Comparison of ENCODE assay signal across 7 mouse cellular contexts in genomic region chr17:21476351-21476750, GRCm38 (mm10). TPM values are rescaled to one million over a fixed set of nuclear protein-coding genes. Genes with fewer than 3 reads are reported as not detected.
DNase-seq lines count a peak whose midpoint lies in the region; ATAC-seq and TF ChIP-seq lines count a peak whose summit lies in the region.
"Not testable (repeated sequence)": the region's sequence is repeated elsewhere in the genome, so short reads cannot be mapped to it uniquely, and the experiment has no call there.
"Had no signal": no experiment of that assay in that cellular context is flagged by ENCODE, and none has a peak within 500 bp of the region (broad histone marks: within the 10 kb centered on the region; RNA-seq: fewer than 3 reads in every experiment).

No protein-coding gene starts in this region.

- ATAC-seq in liver, postnatal 0 days = not testable (repeated sequence)

- peak; percentile 36 to 81 for DNase-seq in adrenal gland, adult (ENCODE audit: inconsistent age in 2 of 2, low spot score in 1 of 2)
- DNase-seq in adrenal gland, adult 8-10 months = peak; percentile 45
- peak; percentile 47 for DNase-seq in adrenal gland, postnatal 14 days
- not testable (repeated sequence) for DNase-seq in liver, postnatal 0 days; thymus, adult 2 months

- not testable (repeated sequence) for H3K9ac ChIP-seq in liver, postnatal 0 days (replicated peaks)

- H3K27me3 ChIP-seq in liver, postnatal 0 days (ENCODE audit: insufficient read depth, low read length); thymus, adult 2 months (ENCODE audit: control insufficient read depth, insufficient read depth, low read length): not testable (repeated sequence)

- H3K27ac ChIP-seq in embryonic fibroblast, embryonic 13.5 days (ENCODE audit: insufficient read depth, low read length) = peak overlapping the region; percentile 73
- 0 out of 2 replicates have a peak overlapping the region, but pooled peaks have one; percentile 39 for H3K27ac ChIP-seq in liver, postnatal 0 days (ENCODE audit: low read depth)
- H3K27ac ChIP-seq in thymus, adult 2 months (ENCODE audit: control insufficient read depth, insufficient read depth, low read length) = peak overlapping the region; percentile 57; the same call in 1 of the 2 replicates

- not testable (repeated sequence) for TF ChIP-seq POLR2A in embryonic fibroblast, embryonic 13.5 days (IDR thresholded peaks at IDR 0.05; ENCODE audit: low read depth, low read length); thymus, adult 2 months (IDR thresholded peaks at IDR 0.05; ENCODE audit: control insufficient read depth, extremely low read depth, insufficient read depth, low read length, poor library complexity)

- not testable (repeated sequence) for H3K4me2 ChIP-seq in liver, postnatal 0 days (ENCODE audit: low read depth, low read length)

- H3K36me3 ChIP-seq in liver, postnatal 0 days (replicated peaks; ENCODE audit: insufficient read depth, low read length); thymus, adult 2 months (ENCODE audit: control insufficient read depth, insufficient read depth, low read length): not testable (repeated sequence)

- WGBS in liver, postnatal 0 days (ENCODE audit: insufficient replicate concordance) = 56% methylated on average over 4 of the region's 9 CpGs
- 66% methylated on average over 4 of the region's 9 CpGs for whole genome bisulfite sequencing in thymus, adult 2 months

- not testable (repeated sequence) for TF ChIP-seq EP300 in liver, postnatal 0 days (IDR thresholded peaks at IDR 0.05; ENCODE audit: low read depth)

- H3K4me3 ChIP-seq in embryonic fibroblast, embryonic 13.5 days (ENCODE audit: insufficient read depth, low read length); liver, postnatal 0 days (ENCODE audit: low read depth, low read length); thymus, adult 2 months (ENCODE audit: control insufficient read depth, insufficient read depth, low read length): not testable (repeated sequence)

- not testable (repeated sequence) for H3K9me3 ChIP-seq in liver, postnatal 0 days (ENCODE audit: low read length)

- H3K4me1 ChIP-seq in embryonic fibroblast, embryonic 13.5 days (ENCODE audit: control insufficient read depth, insufficient read depth, low read length) = peaks cover 10% of the 10 kb centered on the region
- H3K4me1 ChIP-seq in liver, postnatal 0 days (ENCODE audit: insufficient read depth); thymus, adult 2 months (replicated peaks; ENCODE audit: control insufficient read depth, insufficient read depth, low read length): not testable (repeated sequence)

- TF ChIP-seq CTCF in embryonic fibroblast, embryonic 13.5 days (IDR thresholded peaks at IDR 0.05; ENCODE audit: borderline replicate concordance, insufficient read depth, low read length); liver, postnatal 0 days (IDR thresholded peaks at IDR 0.05; ENCODE audit: low read depth); thymus, adult 2 months (IDR thresholded peaks at IDR 0.05; ENCODE audit: borderline replicate concordance, control insufficient read depth, extremely low read depth, insufficient read depth, low read length, poor library complexity): not testable (repeated sequence)

RNA-seq across cellular contexts. Expression of gene Zfp53, which starts 12.4 kb away (rescaled TPM):
- total RNA-seq in adrenal gland, adult 8-10 months (2022) = 1 to 10 TPM; 3.0 to 3.8 (median 3.4) TPM
- total RNA-seq in adrenal gland, postnatal 14 days (2021) = 4.8 and 5.6 TPM in 2 replicates
- polyA plus RNA-seq in embryonic fibroblast, embryonic 13.5 days (2011; ENCODE audit: insufficient read length, low read depth, missing spikeins) = 10.8 and 14.7 TPM in 2 replicates
- 2.7 and 3.5 TPM in 2 replicates for polyA plus RNA-seq in liver, postnatal 0 days (2015; fragmentation: Nextera tagmentation; extraction: Ambion mirVana)
- 2.9 and 3.7 TPM in 2 replicates for polyA plus RNA-seq in thymus, adult 2 months (2012; rRNA removed)

RNA-seq across cellular contexts. Expression of gene Zfp51, which starts 26.2 kb away (rescaled TPM):
- 1 to 10 TPM; 6.3 to 8.4 (median 7.6) TPM for total RNA-seq in adrenal gland, adult 8-10 months (2022)
- 7.1 and 8.5 TPM in 2 replicates for total RNA-seq in adrenal gland, postnatal 14 days (2021)
- polyA plus RNA-seq in embryonic fibroblast, embryonic 13.5 days (2011; ENCODE audit: insufficient read length, low read depth, missing spikeins) = 10.7 and 14.5 TPM in 2 replicates
- polyA plus RNA-seq in liver, postnatal 0 days (2015; fragmentation: Nextera tagmentation; extraction: Ambion mirVana) = 3.1 and 4.7 TPM in 2 replicates
- polyA plus RNA-seq in thymus, adult 2 months (2012; rRNA removed) = 2.0 and 2.7 TPM in 2 replicates

RNA-seq across cellular contexts. Expression of gene Zfp54, which starts 53.3 kb away (rescaled TPM):
- total RNA-seq in adrenal gland, adult 8-10 months (2022) = 1 to 10 TPM; 2.5 to 4.8 (median 3.5) TPM
- total RNA-seq in adrenal gland, postnatal 14 days (2021) = 3.3 TPM in 2 replicates
- polyA plus RNA-seq in embryonic fibroblast, embryonic 13.5 days (2011; ENCODE audit: insufficient read length, low read depth, missing spikeins) = 3.6 and 5.3 TPM in 2 replicates
- polyA plus RNA-seq in liver, postnatal 0 days (2015; fragmentation: Nextera tagmentation; extraction: Ambion mirVana) = 1.7 and 1.9 TPM in 2 replicates
- polyA plus RNA-seq in thymus, adult 2 months (2012; rRNA removed) = 1.4 and 2.0 TPM in 2 replicates
- polyA plus RNA-seq: erythroblast, embryonic 14.5 days had no signal

RNA-seq across cellular contexts. Expression of gene Zfp52, which starts 59.0 kb away (rescaled TPM):
- 10 to 100 TPM; 29.8 to 42.1 (median 33.2) TPM for total RNA-seq in adrenal gland, adult 8-10 months (2022)
- 30.6 and 31.5 TPM in 2 replicates for total RNA-seq in adrenal gland, postnatal 14 days (2021)
- 17.9 and 29.4 TPM in 2 replicates for polyA plus RNA-seq in embryonic fibroblast, embryonic 13.5 days (2011; ENCODE audit: insufficient read length, low read depth, missing spikeins)
- polyA plus RNA-seq in liver, postnatal 0 days (2015; fragmentation: Nextera tagmentation; extraction: Ambion mirVana) = 0.85 and 1.2 TPM in 2 replicates
- 0.47 and 0.73 TPM in 2 replicates for polyA plus RNA-seq in thymus, adult 2 months (2012; rRNA removed)
